Mouse (Mus musculus) embryonic fibroblast, embryonic 13.5 days (primary cell): Measurements from ENCODE around the gene Furin. TPM values are rescaled to one million over a fixed set of nuclear protein-coding genes. Genes with fewer than 3 reads are reported as not detected.

Source experiments
- H3K27ac ChIP-seq: 2 replicates; pipeline ENCODE4 v1.5.1; 2012; ENCODE audit warnings: low read length, control low read depth, inconsistent platforms; ENCODE audit not compliant: insufficient read depth
- H3K4me1 ChIP-seq: 2 replicates; pipeline ENCODE4 v1.6.1; 2011; ENCODE audit warnings: low read length; ENCODE audit not compliant: control insufficient read depth, insufficient read depth
- H3K4me3 ChIP-seq: 2 replicates; pipeline ENCODE4 v1.5.1; 2011; ENCODE audit warnings: mild to moderate bottlenecking, control low read depth, low read length; ENCODE audit not compliant: insufficient read depth
- CTCF ChIP-seq: IDR thresholded peaks from 2 replicates; pipeline ENCODE4 v1.5.1; 2011; ENCODE audit warnings: mild to moderate bottlenecking, control low read depth, low read length, moderate library complexity, borderline replicate concordance; ENCODE audit not compliant: insufficient read depth
- POLR2A ChIP-seq: IDR thresholded peaks from 2 replicates; pipeline ENCODE4 v1.6.1; 2011; ENCODE audit warnings: low read depth, mild to moderate bottlenecking, control low read depth, low read length, moderate library complexity
- polyA plus RNA-seq: library from polyadenylated mRNA; stranded (reverse); fragments of >200 nt; gene quantifications from 2 replicates; pipeline ENCODE4 v1.2.4, GENCODE M21; 2011; ENCODE audit warnings: low read depth; ENCODE audit not compliant: missing spikeins, insufficient read length

Gene Furin
- polyA plus RNA-seq, 1 experiment: 71.5 TPM

DNA sequence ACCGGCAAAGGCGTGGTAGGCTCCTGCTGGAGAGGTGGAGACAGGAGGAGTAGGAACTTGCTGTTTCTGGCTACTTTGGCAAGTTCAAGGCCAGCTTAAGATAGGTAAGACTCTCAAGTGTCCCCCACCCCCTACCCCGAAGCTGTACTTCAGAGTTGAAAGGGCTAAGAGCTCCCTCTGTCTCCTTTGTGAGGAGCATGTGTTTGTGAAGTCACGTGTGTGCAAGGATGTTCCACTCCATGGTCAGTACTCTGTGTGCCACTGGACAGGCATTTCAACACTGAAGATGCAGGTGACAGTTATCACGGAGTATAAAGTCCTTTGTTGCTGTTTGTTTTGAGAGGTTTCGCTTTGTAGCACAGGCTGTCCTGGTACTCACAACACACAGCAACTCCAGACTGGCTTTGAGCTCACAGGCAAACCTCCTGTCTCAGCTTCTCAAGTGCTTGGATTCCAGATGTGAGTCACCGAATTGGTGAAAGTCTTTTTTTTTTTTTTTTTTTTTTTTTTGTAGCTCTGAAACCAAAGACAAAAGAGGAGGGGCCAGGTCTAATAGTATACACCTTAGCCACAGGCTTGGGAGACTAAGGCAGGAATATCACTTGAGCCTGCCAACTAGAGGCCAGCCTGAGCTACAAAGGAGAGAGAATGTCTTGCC, 41.1 kb upstream of the Furin start:
- Histone ChIP-seq H3K4me3 (no peak overlapping the region), H3K4me1 (peaks cover 9% of the 10 kb centered on the region; the same call in 1 of the 2 replicates), H3K27ac (no peak overlapping the region)
- no peak for TF ChIP-seq POLR2A
- TF ChIP-seq CTCF: no peak

DNA sequence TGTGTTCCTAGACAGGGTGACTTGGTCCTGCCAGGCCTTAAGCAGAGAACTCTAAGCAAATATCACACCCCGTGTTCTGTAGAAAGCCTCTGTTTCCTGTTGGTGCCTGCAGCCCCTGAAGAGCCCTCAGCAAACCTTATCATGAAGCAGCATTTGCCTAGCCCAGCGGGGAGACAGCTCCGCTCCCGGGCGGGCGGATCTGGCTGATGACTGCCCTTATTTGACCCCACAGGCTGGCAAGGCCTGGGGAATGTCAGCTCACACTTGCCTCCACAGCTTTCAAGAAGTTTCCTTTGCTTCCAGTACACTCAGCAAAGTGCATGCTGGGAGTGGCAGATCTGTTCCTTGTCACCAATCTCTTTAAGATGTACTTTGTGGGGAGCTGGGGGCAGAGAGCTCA, 40.3 kb upstream of the Furin start:
- Histone ChIP-seq H3K4me1 (peaks cover 9% of the 10 kb centered on the region; the same call in 1 of the 2 replicates), H3K4me3 (no peak overlapping the region), H3K27ac (no peak overlapping the region)
- TF ChIP-seq CTCF: no peak
- TF ChIP-seq POLR2A: no peak

GRCm38 (mm10) chr7:80444401-80445249, 39.4 kb upstream of the Furin start:
- no peak for TF ChIP-seq CTCF
- H3K27ac ChIP-seq: no peak overlapping the region
- peaks cover 11% of the 10 kb centered on the region; the same call in 1 of the 2 replicates for H3K4me1 ChIP-seq
- H3K4me3 ChIP-seq: no peak overlapping the region

- Histone ChIP-seq H3K27ac (no peak overlapping the region), H3K4me1 (peaks cover 11% of the 10 kb centered on the region; the same call in 1 of the 2 replicates), H3K4me3 (no peak overlapping the region)
- TF ChIP-seq CTCF: no peak
- no peak for TF ChIP-seq POLR2A
Observed at GRCm38 (mm10) chr7:80443124-80443523, 37.9 kb upstream of the Furin start.

DNA sequence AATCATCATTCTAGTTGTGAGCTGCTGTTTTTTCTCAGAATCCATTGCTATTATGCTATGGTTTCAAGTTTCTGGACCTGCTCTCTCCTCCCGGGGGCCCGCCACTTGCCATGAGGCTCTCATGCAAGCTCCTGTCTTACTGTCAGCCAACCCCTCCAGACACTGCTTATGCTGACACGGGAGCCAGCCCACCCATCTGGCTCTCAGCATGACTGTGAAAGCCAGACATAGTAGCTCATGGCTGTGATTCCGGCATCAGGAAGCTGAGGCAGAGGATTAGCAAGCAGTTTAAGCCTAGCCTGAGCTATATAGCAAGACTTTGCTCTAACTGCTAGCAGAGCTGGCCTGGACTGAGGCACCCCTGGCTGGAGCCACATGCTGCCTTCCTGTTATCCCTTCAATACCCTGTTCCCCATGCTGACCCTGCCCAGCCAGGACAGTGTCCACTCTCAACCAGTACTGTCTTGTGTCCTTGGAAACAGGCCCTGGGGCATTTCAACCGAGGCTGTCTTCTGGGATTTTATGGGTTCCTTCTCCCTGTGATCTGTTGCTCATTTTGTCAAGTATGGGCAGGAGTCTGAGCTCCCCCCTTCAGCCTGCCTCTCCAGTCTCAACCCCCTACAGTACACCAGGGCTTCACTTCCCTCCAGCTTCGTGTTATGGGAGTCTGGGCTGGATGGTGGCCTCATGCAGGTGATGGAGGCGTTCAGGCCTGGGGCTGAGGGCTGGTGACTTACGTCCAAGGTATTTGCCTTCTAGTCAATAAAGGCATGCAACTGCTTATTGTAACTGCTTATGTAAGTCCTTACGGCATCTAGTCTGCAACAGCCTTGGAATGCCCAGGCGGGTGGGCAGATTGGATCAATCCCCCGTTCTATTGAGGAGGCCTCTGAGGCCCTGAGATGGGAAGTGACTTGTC, 37.0 kb upstream of the Furin start:
- Histone ChIP-seq H3K4me3 (no peak overlapping the region), H3K27ac (no peak overlapping the region), H3K4me1 (peaks cover 11% of the 10 kb centered on the region; the same call in 1 of the 2 replicates)
- no peak for TF ChIP-seq POLR2A
- TF ChIP-seq CTCF: no peak

GRCm38 (mm10) chr7:80440685-80441084, 35.4 kb upstream of the Furin start:
- TF ChIP-seq POLR2A (no peak), CTCF (no peak)
- no peak overlapping the region for H3K4me3 ChIP-seq
- H3K4me1 ChIP-seq: peaks cover 8% of the 10 kb centered on the region; the same call in 1 of the 2 replicates
- H3K27ac ChIP-seq: no peak overlapping the region

DNA sequence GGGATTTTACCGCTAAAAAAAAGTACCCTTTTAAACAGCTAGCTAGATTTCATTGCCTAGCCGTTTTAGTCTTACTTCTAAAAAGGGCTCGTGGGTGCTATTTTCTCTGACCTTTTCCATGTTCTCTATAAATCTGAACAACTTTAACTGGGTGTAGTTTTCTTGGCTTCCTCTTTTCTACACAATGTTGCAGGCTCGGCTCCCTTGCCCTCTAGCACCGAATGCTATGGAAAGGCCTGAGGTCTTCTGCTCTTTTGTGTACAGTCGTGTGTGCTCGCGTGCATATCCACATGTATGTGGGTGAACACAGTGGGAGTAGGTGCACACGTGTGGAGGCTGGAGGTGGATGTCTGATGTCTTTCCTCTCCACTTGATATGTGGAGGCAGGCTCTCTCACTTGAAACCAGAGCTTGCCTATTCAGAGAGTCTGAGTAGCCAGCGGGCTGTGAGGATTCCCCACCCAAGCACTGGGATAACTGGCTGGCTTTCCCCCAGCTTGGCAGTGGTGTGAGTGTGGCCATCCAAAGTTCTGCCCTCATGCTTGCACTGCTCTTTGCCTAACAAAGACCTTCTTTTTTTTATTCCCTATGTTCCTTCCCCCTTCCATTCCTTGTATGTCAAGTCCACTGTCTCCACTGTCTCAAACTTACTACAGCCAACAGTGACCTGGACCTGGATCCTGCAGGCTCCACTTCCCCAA, 34.7 kb upstream of the Furin start:
- TF ChIP-seq POLR2A (no peak), CTCF (no peak)
- Histone ChIP-seq H3K4me1 (peaks cover 10% of the 10 kb centered on the region; the same call in 1 of the 2 replicates), H3K27ac (no peak overlapping the region), H3K4me3 (no peak overlapping the region)

GRCm38 (mm10) chr7:80439032-80439760, 34.0 kb upstream of the Furin start:
- Histone ChIP-seq H3K4me1 (peaks cover 10% of the 10 kb centered on the region; the same call in 1 of the 2 replicates), H3K27ac (no peak overlapping the region), H3K4me3 (no peak overlapping the region)
- no peak for TF ChIP-seq POLR2A
- TF ChIP-seq CTCF: no peak
